Mouse (Mus musculus) layer of hippocampus, adult 18-20 months (tissue): ENCODE measurements around the gene Macrod2. TPM values are rescaled to one million over a fixed set of nuclear protein-coding genes. Genes with fewer than 3 reads are reported as not detected.

ENCODE experiments used
- DNase-seq, 2 experiments: peaks; one replicate each; pipeline ENCODE4 v3.0.0; 2022; ENCODE audit warnings: low spot score in 2 of 2
- total RNA-seq, 2 experiments: library from RNA; stranded (reverse); gene quantifications; 2 replicates each; pipeline ENCODE4 v1.2.3; 2021

Gene Macrod2
- total RNA-seq, 2 experiments from 2014 or later, result 48.7 to 52.0 TPM

- no peak for DNase-seq
These were observed 1899.7 kb downstream of the Macrod2 start for GRCm38 (mm10) chr2:142294831-142295230.

- no peak for DNase-seq
These were observed 1908.2 kb downstream of the Macrod2 start for GRCm38 (mm10) chr2:142303098-142303911.

GRCm38 (mm10) chr2:142303912-142304182 is 1908.7 kb downstream of the Macrod2 start:
- DNase-seq, result no peak

GRCm38 (mm10) chr2:142323158-142323557 is 1928.0 kb downstream of the Macrod2 start:
- DNase-seq, result peak in 1 of 2 experiments; percentile 15

- no peak for DNase-seq
These were observed 1931.6 kb downstream of the Macrod2 start for GRCm38 (mm10) chr2:142326737-142327136.

GRCm38 (mm10) chr2:142329761-142330160 is 1934.7 kb downstream of the Macrod2 start:
- DNase-seq, result no peak

GRCm38 (mm10) chr2:142334441-142335102 is 1939.5 kb downstream of the Macrod2 start:
- peak; percentile 25 to 82 for DNase-seq

- DNase-seq, result no peak
These were observed 1940.2 kb downstream of the Macrod2 start for GRCm38 (mm10) chr2:142335103-142335999.

- no peak for DNase-seq
These were observed 1948.9 kb downstream of the Macrod2 start for GRCm38 (mm10) chr2:142344021-142344420.

GRCm38 (mm10) chr2:142344758-142345157 is 1949.6 kb downstream of the Macrod2 start:
- no peak for DNase-seq

GRCm38 (mm10) chr2:142349805-142350204 is 1954.7 kb downstream of the Macrod2 start:
- peak; percentile 50 to 65 for DNase-seq

- DNase-seq, result peak in 1 of 2 experiments; percentile 16
These were observed 1967.8 kb downstream of the Macrod2 start for GRCm38 (mm10) chr2:142362888-142363287.

GRCm38 (mm10) chr2:142373978-142374377 is 1978.9 kb downstream of the Macrod2 start:
- DNase-seq, result no peak

GRCm38 (mm10) chr2:142380563-142380962 is 1985.5 kb downstream of the Macrod2 start:
- DNase-seq, result peak; percentile 13 to 47

- DNase-seq, result no peak
These were observed 1986.0 kb downstream of the Macrod2 start for GRCm38 (mm10) chr2:142381081-142381579.

- no peak for DNase-seq
These were observed 1998.4 kb downstream of the Macrod2 start for GRCm38 (mm10) chr2:142393546-142393945.

GRCm38 (mm10) chr2:142399490-142399889 is 2004.4 kb downstream of the Macrod2 start:
- DNase-seq, result no peak

GRCm38 (mm10) chr2:142400781-142401180 is 2005.7 kb downstream of the Macrod2 start:
- DNase-seq, result no peak

GRCm38 (mm10) chr2:142401359-142401758 is 2006.2 kb downstream of the Macrod2 start:
- no peak for DNase-seq

GRCm38 (mm10) chr2:142403394-142403793 is 2008.3 kb downstream of the Macrod2 start:
- peak; percentile 47 to 49 for DNase-seq

- no peak for DNase-seq
These were observed 2009.2 kb downstream of the Macrod2 start for GRCm38 (mm10) chr2:142404321-142404720.
